Comparison of ENCODE assay signal across 7 mouse cellular contexts in the genomic region with DNA sequence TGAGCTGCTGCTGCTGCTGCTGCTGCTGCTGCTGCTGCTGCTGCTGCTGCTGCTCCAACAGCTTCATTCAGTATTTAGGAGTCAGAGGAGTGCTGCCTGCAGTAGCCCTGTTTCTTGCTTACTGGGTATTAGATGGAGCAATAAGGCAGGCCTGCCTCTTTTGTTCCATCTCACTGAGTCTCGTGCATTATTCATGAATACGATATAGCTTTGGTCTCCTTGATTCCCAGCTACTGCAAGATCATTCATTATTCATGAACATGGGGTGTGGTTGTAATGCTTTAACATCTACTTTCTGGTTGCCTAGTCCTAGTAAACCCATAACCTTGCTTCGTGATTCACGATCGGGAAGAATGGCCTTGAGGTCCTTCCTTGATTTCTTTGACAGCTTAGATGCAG. TPM values are rescaled to one million over a fixed set of nuclear protein-coding genes. Genes with fewer than 3 reads are reported as not detected.
DNase-seq lines count a peak whose midpoint lies in the region; ATAC-seq and TF ChIP-seq lines count a peak whose summit lies in the region.

No protein-coding gene starts in this region.

- H3K4me2 ChIP-seq in liver, embryonic 13.5 days, result no peak overlapping the region
- H3K4me2 ChIP-seq in liver, postnatal 0 days (ENCODE audit: low read depth, low read length), result no peak overlapping the region
- peak overlapping the region; percentile 4; the same call in 1 of the 2 replicates for H3K4me2 ChIP-seq in embryonic facial prominence, embryonic 14.5 days (ENCODE audit: low read depth, low read length)
- H3K4me2 ChIP-seq in hindbrain, embryonic 13.5 days, result peak overlapping the region; percentile 30; the same call in 1 of the 2 replicates
- H3K4me2 ChIP-seq in neural tube, embryonic 13.5 days, result peak overlapping the region; percentile 34

- no peak for TF ChIP-seq CTCF in liver, postnatal 0 days (IDR thresholded peaks at IDR 0.05; ENCODE audit: low read depth)

- H3K9ac ChIP-seq in liver, embryonic 13.5 days, result no peak overlapping the region
- H3K9ac ChIP-seq in liver, postnatal 0 days (replicated peaks), result no peak overlapping the region
- H3K9ac ChIP-seq in embryonic facial prominence, embryonic 14.5 days (ENCODE audit: low read depth, low read length), result no peak overlapping the region
- no peak overlapping the region for H3K9ac ChIP-seq in hindbrain, embryonic 13.5 days
- H3K9ac ChIP-seq in neural tube, embryonic 13.5 days, result no peak overlapping the region

- WGBS in liver, embryonic 13.5 days (ENCODE audit: insufficient replicate concordance), result 31% methylated on average over 5 of the region's 5 CpGs
- 29% methylated on average over 5 of the region's 5 CpGs for WGBS in liver, postnatal 0 days (ENCODE audit: insufficient replicate concordance)
- 27% methylated on average over 5 of the region's 5 CpGs for whole genome bisulfite sequencing in embryonic facial prominence, embryonic 14.5 days
- 17% methylated on average over 5 of the region's 5 CpGs for WGBS in hindbrain, embryonic 13.5 days
- WGBS in neural tube, embryonic 13.5 days, result 30% methylated on average over 5 of the region's 5 CpGs

- no peak for TF ChIP-seq EP300 in liver, postnatal 0 days (IDR thresholded peaks at IDR 0.05; ENCODE audit: low read depth)

- ATAC-seq in liver, embryonic 13.5 days (ENCODE audit: low read depth), result no peak
- no peak for ATAC-seq in liver, postnatal 0 days
- ATAC-seq in embryonic facial prominence, embryonic 14.5 days (ENCODE audit: low read depth), result peak; percentile 12
- peak; percentile 62 for ATAC-seq in hindbrain, embryonic 13.5 days (ENCODE audit: low FRiP score)
- peak; percentile 63 for ATAC-seq in neural tube, embryonic 13.5 days (ENCODE audit: low read depth)

- no peak for DNase-seq in liver, embryonic 13.5 days
- no peak for DNase-seq in liver, postnatal 0 days
- peak; percentile 1 for DNase-seq in embryonic facial prominence, embryonic 14.5 days (ENCODE audit: low spot score)
- DNase-seq in right cerebral cortex, adult 18-20 months, result no peak
- no peak for DNase-seq in heart, adult 18-20 months

- H3K27ac ChIP-seq in liver, embryonic 13.5 days, result peak overlapping the region; percentile 43
- no peak overlapping the region for H3K27ac ChIP-seq in liver, postnatal 0 days (ENCODE audit: low read depth)
- H3K27ac ChIP-seq in embryonic facial prominence, embryonic 14.5 days (replicated peaks; ENCODE audit: low read depth, low read length), result no peak overlapping the region
- peak overlapping the region; percentile 93 for H3K27ac ChIP-seq in hindbrain, embryonic 13.5 days
- H3K27ac ChIP-seq in neural tube, embryonic 13.5 days (replicated peaks), result peak overlapping the region; percentile 93

- no peaks in the 10 kb centered on the region for H3K27me3 ChIP-seq in liver, embryonic 13.5 days
- no peaks in the 10 kb centered on the region for H3K27me3 ChIP-seq in liver, postnatal 0 days (ENCODE audit: insufficient read depth, low read length)
- no peaks in the 10 kb centered on the region for H3K27me3 ChIP-seq in embryonic facial prominence, embryonic 14.5 days (replicated peaks; ENCODE audit: control insufficient read depth, insufficient read depth, low read length)
- no peaks in the 10 kb centered on the region for H3K27me3 ChIP-seq in hindbrain, embryonic 13.5 days
- no peaks in the 10 kb centered on the region for H3K27me3 ChIP-seq in neural tube, embryonic 13.5 days

- peaks cover 8% of the 10 kb centered on the region for H3K36me3 ChIP-seq in liver, embryonic 13.5 days
- H3K36me3 ChIP-seq in liver, postnatal 0 days (replicated peaks; ENCODE audit: insufficient read depth, low read length), result no peaks in the 10 kb centered on the region
- H3K36me3 ChIP-seq in embryonic facial prominence, embryonic 14.5 days (ENCODE audit: control insufficient read depth, insufficient read depth, low read length), result 0 out of 2 replicates have a peak, but pooled peaks cover 1% of the 10 kb centered on the region
- peaks cover 8% of the 10 kb centered on the region for H3K36me3 ChIP-seq in hindbrain, embryonic 13.5 days
- peaks cover 11% of the 10 kb centered on the region for H3K36me3 ChIP-seq in neural tube, embryonic 13.5 days

- H3K4me1 ChIP-seq in liver, embryonic 13.5 days (replicated peaks), result peaks cover 32% of the 10 kb centered on the region
- H3K4me1 ChIP-seq in liver, postnatal 0 days (ENCODE audit: insufficient read depth), result peaks cover 8% of the 10 kb centered on the region; the same call in 1 of the 2 replicates
- H3K4me1 ChIP-seq in embryonic facial prominence, embryonic 14.5 days (ENCODE audit: control insufficient read depth, insufficient read depth, low read length), result no peaks in the 10 kb centered on the region
- H3K4me1 ChIP-seq in hindbrain, embryonic 13.5 days (replicated peaks), result peaks cover 32% of the 10 kb centered on the region
- peaks cover 39% of the 10 kb centered on the region for H3K4me1 ChIP-seq in neural tube, embryonic 13.5 days (replicated peaks)

- H3K9me3 ChIP-seq in liver, embryonic 13.5 days (replicated peaks), result no peaks in the 10 kb centered on the region
- no peaks in the 10 kb centered on the region for H3K9me3 ChIP-seq in liver, postnatal 0 days (ENCODE audit: low read length)
- H3K9me3 ChIP-seq in embryonic facial prominence, embryonic 14.5 days (ENCODE audit: control insufficient read depth, low read length), result no peaks in the 10 kb centered on the region
- no peaks in the 10 kb centered on the region for H3K9me3 ChIP-seq in hindbrain, embryonic 13.5 days
- H3K9me3 ChIP-seq in neural tube, embryonic 13.5 days, result no peaks in the 10 kb centered on the region

- H3K4me3 ChIP-seq in liver, embryonic 13.5 days (replicated peaks), result peak overlapping the region; percentile 72; the same call in 1 of the 2 replicates
- no peak overlapping the region for H3K4me3 ChIP-seq in liver, postnatal 0 days (ENCODE audit: low read depth, low read length)
- no peak overlapping the region for H3K4me3 ChIP-seq in embryonic facial prominence, embryonic 14.5 days (ENCODE audit: low read depth, low read length)
- peak overlapping the region; percentile 60 for H3K4me3 ChIP-seq in hindbrain, embryonic 13.5 days
- peak overlapping the region; percentile 65; the same call in 1 of the 2 replicates for H3K4me3 ChIP-seq in neural tube, embryonic 13.5 days

RNA-seq across cellular contexts. Expression of gene Uba1, which starts 4.2 kb away (rescaled TPM):
- polyA plus RNA-seq in liver, embryonic 13.5 days (2015; fragmentation: Nextera tagmentation; extraction: Ambion mirVana), result 118 and 140 TPM in 2 replicates
- 42.9 and 50.4 TPM in 2 replicates for polyA plus RNA-seq in liver, postnatal 0 days (2015; fragmentation: Nextera tagmentation; extraction: Ambion mirVana)
- polyA plus RNA-seq in embryonic facial prominence, embryonic 14.5 days (2014; fragmentation: Nextera tagmentation; extraction: Ambion mirVana), result 165 and 192 TPM in 2 replicates
- polyA plus RNA-seq in hindbrain, embryonic 13.5 days (2015; fragmentation: Nextera tagmentation; extraction: Ambion mirVana), result 394 and 406 TPM in 2 replicates
- polyA plus RNA-seq in neural tube, embryonic 13.5 days (2015; fragmentation: Nextera tagmentation; extraction: Ambion mirVana), result 390 TPM in 2 replicates
- 100 to 1,000 TPM; 206 to 212 TPM for total RNA-seq in heart, adult 18-20 months (2021)

RNA-seq across cellular contexts. Expression of gene Cdk16, which starts 25.4 kb away (rescaled TPM):
- polyA plus RNA-seq in liver, embryonic 13.5 days (2015; fragmentation: Nextera tagmentation; extraction: Ambion mirVana), result 32.0 and 36.7 TPM in 2 replicates
- 15.3 TPM in 2 replicates for polyA plus RNA-seq in liver, postnatal 0 days (2015; fragmentation: Nextera tagmentation; extraction: Ambion mirVana)
- polyA plus RNA-seq in embryonic facial prominence, embryonic 14.5 days (2014; fragmentation: Nextera tagmentation; extraction: Ambion mirVana), result 97.5 and 97.7 TPM in 2 replicates
- 122 and 126 TPM in 2 replicates for polyA plus RNA-seq in hindbrain, embryonic 13.5 days (2015; fragmentation: Nextera tagmentation; extraction: Ambion mirVana)
- polyA plus RNA-seq in neural tube, embryonic 13.5 days (2015; fragmentation: Nextera tagmentation; extraction: Ambion mirVana), result 145 and 146 TPM in 2 replicates
- total RNA-seq in heart, adult 18-20 months (2021), result 100 to 1,000 TPM; 107 to 117 TPM

RNA-seq across cellular contexts. Expression of gene Usp11, which starts 41.4 kb away (rescaled TPM):
- polyA plus RNA-seq in liver, embryonic 13.5 days (2015; fragmentation: Nextera tagmentation; extraction: Ambion mirVana), result 7.3 and 8.7 TPM in 2 replicates
- polyA plus RNA-seq in liver, postnatal 0 days (2015; fragmentation: Nextera tagmentation; extraction: Ambion mirVana), result 1.9 and 2.0 TPM in 2 replicates
- 46.4 and 49.5 TPM in 2 replicates for polyA plus RNA-seq in embryonic facial prominence, embryonic 14.5 days (2014; fragmentation: Nextera tagmentation; extraction: Ambion mirVana)
- 93.8 and 98.4 TPM in 2 replicates for polyA plus RNA-seq in hindbrain, embryonic 13.5 days (2015; fragmentation: Nextera tagmentation; extraction: Ambion mirVana)
- polyA plus RNA-seq in neural tube, embryonic 13.5 days (2015; fragmentation: Nextera tagmentation; extraction: Ambion mirVana), result 91.5 and 94.7 TPM in 2 replicates
- total RNA-seq in heart, adult 18-20 months (2021), result 1 to 10 TPM; 4.6 to 7.8 TPM

RNA-seq across cellular contexts. Expression of gene Ndufb11, which starts 44.9 kb away (rescaled TPM):
- polyA plus RNA-seq in liver, embryonic 13.5 days (2015; fragmentation: Nextera tagmentation; extraction: Ambion mirVana), result 158 and 169 TPM in 2 replicates
- polyA plus RNA-seq in liver, postnatal 0 days (2015; fragmentation: Nextera tagmentation; extraction: Ambion mirVana), result 245 and 254 TPM in 2 replicates
- 259 and 273 TPM in 2 replicates for polyA plus RNA-seq in embryonic facial prominence, embryonic 14.5 days (2014; fragmentation: Nextera tagmentation; extraction: Ambion mirVana)
- polyA plus RNA-seq in hindbrain, embryonic 13.5 days (2015; fragmentation: Nextera tagmentation; extraction: Ambion mirVana), result 220 and 231 TPM in 2 replicates
- polyA plus RNA-seq in neural tube, embryonic 13.5 days (2015; fragmentation: Nextera tagmentation; extraction: Ambion mirVana), result 238 and 249 TPM in 2 replicates
- total RNA-seq in heart, adult 18-20 months (2021), result 100 to 1,000 TPM; 646 to 672 TPM

RNA-seq across cellular contexts. Expression of gene Rbm10, which starts 45.0 kb away (rescaled TPM):
- 35.9 and 40.2 TPM in 2 replicates for polyA plus RNA-seq in liver, embryonic 13.5 days (2015; fragmentation: Nextera tagmentation; extraction: Ambion mirVana)
- polyA plus RNA-seq in liver, postnatal 0 days (2015; fragmentation: Nextera tagmentation; extraction: Ambion mirVana), result 12.2 and 14.9 TPM in 2 replicates
- polyA plus RNA-seq in embryonic facial prominence, embryonic 14.5 days (2014; fragmentation: Nextera tagmentation; extraction: Ambion mirVana), result 43.5 and 51.3 TPM in 2 replicates
- polyA plus RNA-seq in hindbrain, embryonic 13.5 days (2015; fragmentation: Nextera tagmentation; extraction: Ambion mirVana), result 63.5 and 63.9 TPM in 2 replicates
- polyA plus RNA-seq in neural tube, embryonic 13.5 days (2015; fragmentation: Nextera tagmentation; extraction: Ambion mirVana), result 58.0 and 61.7 TPM in 2 replicates
- total RNA-seq in heart, adult 18-20 months (2021), result 10 to 100 TPM; 16.4 to 19.2 TPM

Comparison
In these comparisons a context has a peak if more than half of its experiments do, and no peak if none do; other contexts are left out.
1. H3K27ac ChIP-seq: peak in liver, embryonic 13.5 days (single experiment), hindbrain, embryonic 13.5 days (single experiment) and neural tube, embryonic 13.5 days (single experiment); none in liver, postnatal 0 days (single experiment) and embryonic facial prominence, embryonic 14.5 days (single experiment).
2. H3K4me3 ChIP-seq: peak in liver, embryonic 13.5 days (single experiment), hindbrain, embryonic 13.5 days (single experiment) and neural tube, embryonic 13.5 days (single experiment); none in liver, postnatal 0 days (single experiment) and embryonic facial prominence, embryonic 14.5 days (single experiment).
3. ATAC-seq: peak in embryonic facial prominence, embryonic 14.5 days (single experiment), hindbrain, embryonic 13.5 days (single experiment) and neural tube, embryonic 13.5 days (single experiment); none in liver, embryonic 13.5 days (single experiment) and liver, postnatal 0 days (single experiment).
4. H3K4me2 ChIP-seq: peak in embryonic facial prominence, embryonic 14.5 days (single experiment), hindbrain, embryonic 13.5 days (single experiment) and neural tube, embryonic 13.5 days (single experiment); none in liver, embryonic 13.5 days (single experiment) and liver, postnatal 0 days (single experiment).